Mouse (Mus musculus) stomach, postnatal 0 days (tissue): ENCODE data around the gene Gadl1. TPM values are rescaled to one million over a fixed set of nuclear protein-coding genes. Genes with fewer than 3 reads are reported as not detected.

Experiments
- ATAC-seq: fragments of 200-750 bp; cut with Nextera tagmentation; 2 replicates; pipeline ENCODE4 v1.8.0; 2017; ENCODE audit not compliant: low FRiP score, low TSS enrichment
- DNase-seq: peaks from one replicate; pipeline ENCODE4 v3.0.0-alpha.2; 2016; ENCODE audit warnings: low spot score
- H3K27ac ChIP-seq: fragments of 300-500 bp; sonication (generic); replicated peaks from 2 replicates; pipeline ENCODE4 v1.5.1; 2014; ENCODE audit warnings: mild to moderate bottlenecking, control low read depth
- H3K27me3 ChIP-seq: fragments of 300-500 bp; sonication (generic); 2 replicates; pipeline ENCODE4 v1.6.1; 2014; ENCODE audit warnings: low read length; ENCODE audit not compliant: control insufficient read depth, insufficient read depth
- H3K36me3 ChIP-seq: fragments of 300-500 bp; sonication (generic); 2 replicates; pipeline ENCODE4 v1.6.1; 2014; ENCODE audit warnings: low read length, mixed read lengths; ENCODE audit not compliant: control insufficient read depth, insufficient read depth
- H3K4me1 ChIP-seq: fragments of 300-500 bp; sonication (generic); replicated peaks from 2 replicates; pipeline ENCODE4 v1.6.1; 2014; ENCODE audit warnings: antibody characterized with exemption; ENCODE audit not compliant: control insufficient read depth, insufficient read depth
- H3K4me2 ChIP-seq: fragments of 300-500 bp; sonication (generic); replicated peaks from 2 replicates; pipeline ENCODE4 v1.6.1; 2014; ENCODE audit warnings: low read depth, mild to moderate bottlenecking, control low read depth, moderate library complexity
- H3K4me3 ChIP-seq: fragments of 300-500 bp; sonication (generic); 2 replicates; pipeline ENCODE4 v1.5.1; 2014; ENCODE audit warnings: low read depth, low read length, control low read depth
- H3K9ac ChIP-seq: fragments of 300-500 bp; sonication (generic); 2 replicates; pipeline ENCODE4 v1.6.1; 2014; ENCODE audit warnings: mild to moderate bottlenecking, low read length, control low read depth, mixed read lengths
- H3K9me3 ChIP-seq: fragments of 300-500 bp; sonication (generic); 2 replicates; pipeline ENCODE4 v1.6.1; 2016; ENCODE audit warnings: low read length; ENCODE audit not compliant: control insufficient read depth
- CTCF ChIP-seq: IDR thresholded peaks from 2 replicates; pipeline ENCODE4 v1.5.1; 2016; ENCODE audit warnings: antibody characterized with exemption, low read depth, mild to moderate bottlenecking, moderate library complexity
- EP300 ChIP-seq: optimal IDR thresholded peaks from 2 replicates; pipeline ENCODE3; 2016; ENCODE audit warnings: antibody characterized with exemption
- WGBS: fragments of 180-500 bp; shearing (Covaris S2); extraction: QIAGEN DNeasy Blood & Tissue Kit; methylation state at CpG from one replicate; pipeline ENCODE4 v1.1.7; 2014; 5-methylcytosine and 5-hydroxymethylcytosine counted together
- polyA plus RNA-seq: library from polyadenylated mRNA; unstranded; fragments of >200 nt; fragmentation: Nextera tagmentation; extraction: Ambion mirVana; gene quantifications from 2 replicates; pipeline ENCODE4 v1.2.1, GENCODE M21; 2015

Gadl1 gene
- polyA plus RNA-seq, 1 experiment from 2014 or later, result 0.45 TPM

DNA sequence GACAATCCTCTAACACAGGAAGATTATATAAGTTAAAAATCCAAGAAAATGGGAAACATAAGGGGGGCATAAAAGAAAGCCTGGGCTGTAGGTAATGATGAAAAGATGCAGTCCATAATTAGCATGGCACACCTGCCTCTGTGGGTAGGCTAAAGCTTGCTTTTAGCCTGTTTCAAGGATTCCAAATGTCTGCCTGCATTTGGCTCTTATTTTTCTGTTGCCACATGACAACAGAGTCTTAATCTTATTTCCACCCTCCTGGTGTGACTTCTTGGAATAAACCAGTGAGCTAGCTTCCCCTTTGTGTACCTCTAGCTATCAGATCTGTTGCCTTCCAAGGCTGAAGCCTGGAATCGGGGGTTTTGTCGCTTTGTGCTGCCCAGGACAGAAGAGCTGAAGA lies 69.2 kb downstream of the Gadl1 start:
- Histone ChIP-seq H3K4me3 (no peak overlapping the region), H3K9me3 (no peaks in the 10 kb centered on the region), H3K27ac (no peak overlapping the region), H3K36me3 (no peaks in the 10 kb centered on the region), H3K9ac (no peak overlapping the region), H3K4me1 (no peaks in the 10 kb centered on the region), H3K4me2 (no peak overlapping the region), H3K27me3 (no peaks in the 10 kb centered on the region)
- DNase-seq (no peak), ATAC-seq (no peak)
- 49% methylated on average over 2 of the region's 2 CpGs for WGBS
- no peak for TF ChIP-seq EP300
- no peak for TF ChIP-seq CTCF

DNA sequence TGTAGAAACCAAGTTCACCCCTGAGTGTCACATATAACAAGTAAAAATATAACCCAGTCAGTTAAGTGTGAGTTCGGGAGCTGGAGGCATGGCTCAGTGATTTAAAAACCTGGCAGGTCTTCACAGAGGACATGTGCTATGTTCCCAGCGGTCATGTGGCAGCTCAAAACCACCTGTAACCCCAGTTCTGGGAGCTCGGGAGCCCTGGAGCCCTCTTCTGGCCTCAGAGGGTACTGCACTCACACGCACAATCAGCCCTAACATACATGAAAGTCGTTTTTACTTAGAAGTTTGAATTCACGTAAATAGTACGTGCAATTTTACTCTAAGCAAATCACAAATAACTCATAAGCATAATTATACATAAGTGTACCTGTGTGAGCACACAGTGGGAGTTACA lies 81.4 kb downstream of the Gadl1 start:
- no peak for DNase-seq
- H3K9me3 ChIP-seq, result no peaks in the 10 kb centered on the region
- TF ChIP-seq CTCF (peak; percentile 48), EP300 (no peak)
- no peak overlapping the region for H3K9ac ChIP-seq
- H3K4me2 ChIP-seq, result no peak overlapping the region
- ATAC-seq, result no peak
- no peaks in the 10 kb centered on the region for H3K27me3 ChIP-seq
- H3K4me1 ChIP-seq, result no peaks in the 10 kb centered on the region
- no peaks in the 10 kb centered on the region for H3K36me3 ChIP-seq
- WGBS, result 90% methylated on average over 7 of the region's 7 CpGs
- no peak overlapping the region for H3K4me3 ChIP-seq
- H3K27ac ChIP-seq, result no peak overlapping the region

DNA sequence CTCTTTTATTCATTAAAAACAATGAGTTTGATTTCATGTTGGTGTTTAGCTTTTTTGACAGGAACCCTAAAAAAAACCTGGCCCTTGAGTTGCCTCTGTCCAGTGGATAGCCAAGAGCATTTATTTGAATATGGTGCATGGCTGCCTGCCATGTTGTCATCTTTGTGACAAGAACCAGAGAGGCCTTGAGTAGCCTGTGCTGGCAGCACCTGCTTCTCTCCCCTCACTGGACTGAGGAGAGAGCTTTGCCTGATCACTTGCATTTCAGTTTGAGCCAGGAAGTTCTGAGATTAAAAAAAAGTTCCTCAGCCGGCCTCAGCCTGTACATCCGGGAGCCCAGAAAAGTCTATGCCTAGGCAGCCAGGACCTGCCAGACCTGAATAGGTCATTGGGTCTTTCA lies 85.5 kb downstream of the Gadl1 start:
- WGBS, result 34% methylated on average over 2 of the region's 2 CpGs
- peak; percentile 26; the same call in 1 of the 2 replicates for ATAC-seq
- DNase-seq, result no peak
- Histone ChIP-seq H3K9me3 (no peaks in the 10 kb centered on the region), H3K36me3 (no peaks in the 10 kb centered on the region), H3K4me2 (no peak overlapping the region), H3K27me3 (no peaks in the 10 kb centered on the region), H3K4me3 (no peak overlapping the region), H3K27ac (no peak overlapping the region), H3K4me1 (no peaks in the 10 kb centered on the region), H3K9ac (no peak overlapping the region)
- no peak for TF ChIP-seq EP300

DNA sequence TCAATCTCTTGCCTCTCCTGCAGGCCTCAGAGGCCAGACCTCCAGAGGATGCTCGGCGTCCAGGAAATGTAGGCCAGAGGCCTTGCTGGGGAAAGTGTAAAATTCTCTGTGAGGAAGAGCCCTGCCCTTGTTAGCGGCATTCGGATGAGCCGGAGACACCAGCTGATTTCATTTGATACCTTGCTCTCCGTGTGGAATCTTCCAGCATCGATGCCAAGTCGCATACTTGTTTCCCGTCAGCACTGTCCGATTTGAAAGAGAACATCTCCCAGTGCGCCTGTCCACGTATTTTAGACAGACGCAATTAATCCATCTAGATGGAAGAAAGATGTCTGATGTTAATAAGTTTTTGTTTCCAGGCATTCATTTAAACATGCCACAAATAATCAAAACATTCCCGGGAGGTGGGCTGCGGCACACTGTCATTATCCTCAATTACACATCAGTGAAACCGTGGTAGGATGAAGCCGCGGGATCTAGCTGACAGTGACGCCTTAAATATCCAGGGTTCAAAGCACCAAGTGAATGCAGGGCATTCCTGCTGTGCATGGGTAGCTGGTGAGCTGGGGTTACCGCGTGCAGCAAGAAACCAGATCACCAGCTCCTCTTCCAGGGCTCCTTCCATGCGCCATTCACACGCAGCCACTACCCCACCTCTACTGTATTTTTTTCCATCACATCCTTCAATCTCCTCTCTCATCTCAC lies 86.8 kb downstream of the Gadl1 start:
- Histone ChIP-seq H3K9ac (no peak overlapping the region), H3K36me3 (no peaks in the 10 kb centered on the region), H3K4me3 (no peak overlapping the region), H3K4me1 (no peaks in the 10 kb centered on the region), H3K27ac (no peak overlapping the region), H3K27me3 (no peaks in the 10 kb centered on the region), H3K9me3 (no peaks in the 10 kb centered on the region), H3K4me2 (no peak overlapping the region)
- 80% methylated on average over 23 of the region's 23 CpGs for WGBS
- TF ChIP-seq CTCF (no peak), EP300 (no peak)
- no peak for ATAC-seq
- DNase-seq, result no peak

DNA sequence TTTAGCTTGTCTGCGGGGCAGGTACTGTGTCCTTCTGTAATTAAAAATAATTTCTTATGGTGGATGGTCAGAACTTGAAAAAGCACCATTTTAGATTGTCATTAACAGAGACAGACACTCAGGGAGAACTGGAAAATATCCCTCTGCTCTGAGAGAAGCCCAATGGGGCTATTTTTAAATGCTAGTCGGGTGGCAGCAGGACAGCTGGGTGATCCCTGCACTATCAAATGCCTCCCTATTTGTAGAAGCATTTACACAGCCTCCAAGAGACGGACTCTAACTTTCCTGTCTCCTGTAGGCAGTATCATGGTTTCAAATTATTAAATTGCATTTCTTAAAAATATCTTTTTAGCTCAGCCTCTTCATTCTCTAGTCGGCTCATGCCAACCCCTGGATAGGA lies 89.1 kb downstream of the Gadl1 start:
- Histone ChIP-seq H3K4me1 (no peaks in the 10 kb centered on the region), H3K4me2 (no peak overlapping the region), H3K9ac (no peak overlapping the region), H3K27ac (no peak overlapping the region), H3K9me3 (no peaks in the 10 kb centered on the region), H3K36me3 (no peaks in the 10 kb centered on the region), H3K27me3 (no peaks in the 10 kb centered on the region), H3K4me3 (no peak overlapping the region)
- DNase-seq (no peak), ATAC-seq (no peak)
- WGBS, result 69% methylated on average over 4 of the region's 4 CpGs
- no peak for TF ChIP-seq CTCF
- TF ChIP-seq EP300, result no peak

DNA sequence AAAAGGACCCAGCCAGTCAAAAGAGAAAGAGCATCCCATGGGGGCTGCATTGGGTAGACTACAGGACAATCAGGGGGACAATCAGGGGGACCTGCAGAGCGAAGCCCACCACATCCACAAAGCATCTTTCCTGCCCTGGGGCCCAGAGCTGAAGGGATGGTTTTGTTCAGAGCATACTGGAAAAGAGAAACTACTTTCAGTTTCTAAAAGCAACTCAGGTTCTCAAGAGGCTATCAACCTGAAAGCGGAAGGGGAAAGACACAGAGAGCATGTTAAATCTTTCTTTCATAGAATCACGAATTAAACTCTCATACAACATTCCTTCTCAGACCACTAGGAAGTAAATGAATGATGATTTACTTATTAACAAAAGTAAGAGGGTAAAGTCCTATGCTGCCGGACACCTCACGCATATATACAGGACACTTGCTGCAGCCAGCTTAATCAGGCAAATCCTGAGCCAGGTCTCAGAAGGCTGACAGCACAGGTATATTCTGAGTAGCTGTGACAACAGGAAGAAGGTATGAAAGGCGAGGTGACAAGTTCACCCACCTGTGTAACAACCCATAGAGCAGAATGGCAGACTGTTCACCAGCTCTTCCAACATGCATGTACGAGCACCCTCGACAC lies 90.2 kb downstream of the Gadl1 start:
- Histone ChIP-seq H3K9ac (no peak overlapping the region), H3K4me3 (no peak overlapping the region), H3K4me2 (no peak overlapping the region), H3K4me1 (no peaks in the 10 kb centered on the region), H3K9me3 (no peaks in the 10 kb centered on the region), H3K36me3 (no peaks in the 10 kb centered on the region), H3K27ac (no peak overlapping the region), H3K27me3 (no peaks in the 10 kb centered on the region)
- DNase-seq, result no peak
- TF ChIP-seq EP300, result no peak
- TF ChIP-seq CTCF, result no peak
- WGBS, result 82% methylated on average over 8 of the region's 8 CpGs
- no peak for ATAC-seq
